Mouse (Mus musculus) thymus, adult 2 months (tissue): ENCODE measurements around the gene Sacs. TPM values are rescaled to one million over a fixed set of nuclear protein-coding genes. Genes with fewer than 3 reads are reported as not detected.
"Not testable (repeated sequence)": the region's sequence is repeated elsewhere in the genome, so short reads cannot be mapped to it uniquely, and the experiment has no call there.

Experiments used
- DNase-seq: peaks from one replicate; pipeline ENCODE4 v3.0.0; 2021
- H3K27ac ChIP-seq: fragments of 200-500 bp; 2 replicates; pipeline ENCODE4 v1.5.1; 2012; ENCODE audit warnings: low read length, control low read depth; ENCODE audit not compliant: control insufficient read depth, insufficient read depth
- H3K27me3 ChIP-seq: fragments of 200-500 bp; 2 replicates; pipeline ENCODE4 v1.6.1; 2012; ENCODE audit warnings: mild to moderate bottlenecking, low read length, moderate library complexity, mixed read lengths; ENCODE audit not compliant: control insufficient read depth, insufficient read depth
- H3K36me3 ChIP-seq: fragments of 200-500 bp; 2 replicates; pipeline ENCODE4 v1.6.1; 2012; ENCODE audit warnings: mild to moderate bottlenecking, low read length, moderate library complexity; ENCODE audit not compliant: control insufficient read depth, insufficient read depth
- H3K4me1 ChIP-seq: fragments of 200-500 bp; replicated peaks from 2 replicates; pipeline ENCODE4 v1.6.1; 2012; ENCODE audit warnings: low read length; ENCODE audit not compliant: control insufficient read depth, insufficient read depth
- H3K4me3 ChIP-seq: fragments of 200-500 bp; 2 replicates; pipeline ENCODE4 v1.5.1; 2012; ENCODE audit warnings: mild to moderate bottlenecking, low read length, control low read depth, moderate library complexity; ENCODE audit not compliant: control insufficient read depth, insufficient read depth
- CTCF ChIP-seq: fragments of 200-500 bp; IDR thresholded peaks from 2 replicates; pipeline ENCODE4 v1.5.1; 2012; ENCODE audit warnings: mild to moderate bottlenecking, control low read depth, low read length, moderate library complexity, borderline replicate concordance; ENCODE audit not compliant: control insufficient read depth, poor library complexity, insufficient read depth; ENCODE audit errors: extremely low read depth
- POLR2A ChIP-seq: fragments of 200-500 bp; IDR thresholded peaks from 2 replicates; pipeline ENCODE4 v1.6.1; 2012; ENCODE audit warnings: mild to moderate bottlenecking, low read length, control low read depth, moderate library complexity; ENCODE audit not compliant: control insufficient read depth, poor library complexity, insufficient read depth; ENCODE audit errors: extremely low read depth
- WGBS: fragments of 180-500 bp; shearing (Covaris S2); methylation state at CpG from one replicate; pipeline ENCODE4 v1.1.7; 2018; 5-methylcytosine and 5-hydroxymethylcytosine counted together
- polyA plus RNA-seq: library from polyadenylated mRNA; depleted of rRNA; stranded (reverse); fragments of >200 nt; gene quantifications from 2 replicates; pipeline ENCODE4 v1.2.3, GENCODE M21; 2012

Sacs gene
- polyA plus RNA-seq, 1 experiment, result 3.4 TPM

GRCm38 (mm10) chr14:61155687-61156086 is 17.4 kb downstream of the Sacs start:
- Histone ChIP-seq H3K27me3 (no peaks in the 10 kb centered on the region), H3K4me1 (no peaks in the 10 kb centered on the region), H3K36me3 (no peaks in the 10 kb centered on the region), H3K27ac (no peak overlapping the region), H3K4me3 (no peak overlapping the region)
- no peak for DNase-seq
- TF ChIP-seq CTCF, result no peak

- not testable (repeated sequence) for H3K36me3 ChIP-seq, H3K27ac ChIP-seq, DNase-seq, H3K27me3 ChIP-seq, H3K4me3 ChIP-seq, H3K4me1 ChIP-seq
- 88% methylated on average over 6 of the region's 7 CpGs for WGBS
Measured at GRCm38 (mm10) chr14:61157426-61157825, 19.2 kb downstream of the Sacs start.

- DNase-seq, result no peak
- Histone ChIP-seq H3K4me1 (no peaks in the 10 kb centered on the region), H3K27me3 (no peaks in the 10 kb centered on the region), H3K36me3 (no peaks in the 10 kb centered on the region), H3K4me3 (no peak overlapping the region), H3K27ac (no peak overlapping the region)
- TF ChIP-seq POLR2A, result no peak
- TF ChIP-seq CTCF, result no peak
- 93% methylated on average over 1 of the region's 1 CpGs for WGBS
Measured at GRCm38 (mm10) chr14:61160920-61161319, 22.7 kb downstream of the Sacs start.

GRCm38 (mm10) chr14:61161367-61162334 is 23.4 kb downstream of the Sacs start:
- Histone ChIP-seq H3K36me3 (no peaks in the 10 kb centered on the region), H3K4me3 (no peak overlapping the region), H3K4me1 (no peaks in the 10 kb centered on the region), H3K27ac (no peak overlapping the region), H3K27me3 (no peaks in the 10 kb centered on the region)
- TF ChIP-seq CTCF (no peak), POLR2A (no peak)
- DNase-seq, result no peak
- WGBS, result 75% methylated on average over 10 of the region's 10 CpGs

- no peaks in the 10 kb centered on the region for H3K27me3 ChIP-seq
- H3K4me3 ChIP-seq, result no peak overlapping the region
- no peak overlapping the region for H3K27ac ChIP-seq
- DNase-seq, result no peak
- peaks cover 5% of the 10 kb centered on the region; the same call in 1 of the 2 replicates for H3K4me1 ChIP-seq
- no peaks in the 10 kb centered on the region for H3K36me3 ChIP-seq
- no peak for TF ChIP-seq CTCF
- no peak for TF ChIP-seq POLR2A
- WGBS, result 97% methylated on average over 3 of the region's 3 CpGs
Measured at GRCm38 (mm10) chr14:61164461-61164860, 26.2 kb downstream of the Sacs start.

GRCm38 (mm10) chr14:61165929-61166328 is 27.7 kb downstream of the Sacs start:
- H3K4me3 ChIP-seq, result no peak overlapping the region
- no peak overlapping the region for H3K27ac ChIP-seq
- H3K27me3 ChIP-seq, result no peaks in the 10 kb centered on the region
- peaks cover 5% of the 10 kb centered on the region; the same call in 1 of the 2 replicates for H3K4me1 ChIP-seq
- no peak for DNase-seq
- 90% methylated on average over 9 of the region's 9 CpGs for WGBS
- no peaks in the 10 kb centered on the region for H3K36me3 ChIP-seq
- no peak for TF ChIP-seq CTCF
- no peak for TF ChIP-seq POLR2A
